Mouse (Mus musculus): ENCODE measurements around the gene Bicdl1. TPM values are rescaled to one million over a fixed set of nuclear protein-coding genes. Genes with fewer than 3 reads are reported as not detected.

Bicdl1 gene
- total RNA-seq, 1 experiment from 2014 or later: 10.0 TPM

DNA sequence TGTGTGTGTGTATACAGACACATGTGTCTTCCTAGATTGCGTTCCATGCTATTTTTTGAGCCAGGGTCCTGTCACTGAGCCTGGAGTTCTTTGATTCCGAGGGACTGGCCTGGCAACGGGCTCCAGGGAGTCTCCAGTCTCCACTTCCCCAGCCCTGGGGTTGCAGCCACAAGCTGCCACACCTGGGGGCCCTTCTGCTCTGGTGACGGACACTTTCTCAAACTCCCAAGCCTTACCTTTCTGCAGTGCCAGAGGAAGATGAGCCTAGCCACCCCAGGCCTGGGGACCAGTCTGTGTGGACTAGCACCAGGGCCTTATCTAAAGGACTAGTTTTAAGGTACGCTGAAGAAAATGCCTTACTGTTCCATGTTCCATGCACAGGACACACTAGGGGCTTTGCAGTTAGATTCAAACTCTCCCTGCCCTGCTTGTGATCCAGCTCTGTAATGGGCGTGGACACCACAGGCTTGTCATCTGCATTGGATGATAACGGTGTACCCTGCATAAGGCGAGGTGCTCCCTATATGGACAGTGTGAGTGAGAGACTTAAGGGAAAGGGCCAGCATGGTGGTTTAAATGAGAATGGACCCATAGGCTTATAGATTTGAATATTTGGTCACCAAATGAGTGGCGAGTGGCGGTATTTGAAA, 105.1 kb downstream of the Bicdl1 start:
- DNase-seq: no peak

GRCm38 (mm10) chr5:115623694-115624440, 107.6 kb downstream of the Bicdl1 start:
- DNase-seq: no peak

- no peak for DNase-seq
Measured at GRCm38 (mm10) chr5:115622686-115623085, 108.7 kb downstream of the Bicdl1 start.

GRCm38 (mm10) chr5:115619690-115620089, 111.7 kb downstream of the Bicdl1 start:
- no peak for DNase-seq

DNA sequence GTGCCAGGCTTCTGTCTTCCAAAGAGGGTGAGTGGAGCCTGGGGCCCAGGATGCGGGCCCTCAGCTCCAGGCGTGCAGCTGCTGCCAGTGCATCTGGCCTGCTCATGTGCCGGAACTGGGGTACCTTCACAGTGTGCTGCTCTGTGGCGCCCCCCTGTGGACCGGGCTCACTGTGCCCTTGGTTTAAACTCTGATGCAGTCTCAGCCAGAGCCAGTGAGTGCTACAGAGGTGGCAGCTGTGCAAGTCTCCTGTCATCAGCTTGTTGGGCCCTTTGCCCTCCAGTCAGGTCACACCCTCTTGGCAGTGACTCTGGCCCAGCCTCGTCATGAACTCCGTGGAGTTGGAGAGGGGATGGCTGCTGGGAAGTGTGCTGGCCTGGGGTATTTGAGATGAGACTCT, 116.5 kb downstream of the Bicdl1 start:
- peak; percentile 87 for DNase-seq

DNA sequence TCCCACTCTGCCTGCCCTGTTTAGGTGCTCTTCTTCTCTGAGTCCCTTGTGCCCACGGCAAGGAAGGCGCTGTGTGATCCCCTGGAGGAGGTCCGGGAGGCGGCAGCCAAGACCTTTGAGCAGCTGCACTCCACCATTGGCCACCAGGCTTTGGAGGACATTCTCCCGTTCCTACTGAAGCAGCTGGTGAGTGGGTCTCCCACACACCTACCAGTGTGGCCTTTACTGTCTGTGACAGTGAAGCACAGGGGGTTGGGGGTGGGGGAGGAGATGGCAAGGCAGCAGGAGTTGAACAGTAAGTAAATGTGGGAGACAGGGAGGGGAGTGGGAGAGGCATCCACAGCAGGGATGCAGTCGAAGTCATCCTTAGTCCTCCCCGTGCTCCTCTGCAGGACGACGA, 118.1 kb downstream of the Bicdl1 start:
- no peak for DNase-seq

GRCm38 (mm10) chr5:115611566-115611965, 119.9 kb downstream of the Bicdl1 start:
- no peak for DNase-seq

- peak; percentile 28 for DNase-seq
Measured at GRCm38 (mm10) chr5:115603561-115603960, 127.9 kb downstream of the Bicdl1 start.

Small RNA genes lying within 50 kb of the gene (microRNA-seq; reads per million reads assigned to microRNA genes)
- gene Mir7030: 0 to 0.38 reads per million in 2 experiments

Other genes with a start within 250 kb of the Bicdl1 start
- gene Sirt4, start 246.9 kb downstream of the Bicdl1 start, total RNA-seq (2021): 18.1 and 23.5 TPM in 2 replicates
- gene Pxn, start 224.9 kb downstream of the Bicdl1 start, total RNA-seq (2021): 48.9 and 54.8 TPM in 2 replicates
- gene Rplp0, start 172.2 kb downstream of the Bicdl1 start, total RNA-seq (2021): 786 and 963 TPM in 2 replicates
- 59.7 and 60.4 TPM in 2 replicates for gene Gcn1l1, start 166.4 kb downstream of the Bicdl1 start, total RNA-seq (2021)
- 55.3 and 59.5 TPM in 2 replicates for gene Rab35, start 99.7 kb downstream of the Bicdl1 start, total RNA-seq (2021)
- 8.7 and 10.3 TPM in 2 replicates for gene Cit, start 113.7 kb upstream of the Bicdl1 start, total RNA-seq (2021)